Mouse (Mus musculus) lung, adult 2 months (tissue): Measurements from ENCODE around the gene Vps13d. TPM values are rescaled to one million over a fixed set of nuclear protein-coding genes. Genes with fewer than 3 reads are reported as not detected.

Experiments
- DNase-seq: peaks from one replicate; pipeline ENCODE4 v3.0.0; 2022
- H3K4me1 ChIP-seq: fragments of 200-500 bp; 2 replicates; pipeline ENCODE4 v1.6.1; 2011; ENCODE audit warnings: low read length; ENCODE audit not compliant: control insufficient read depth, insufficient read depth
- H3K4me3 ChIP-seq: fragments of 200-500 bp; replicated peaks from 2 replicates; pipeline ENCODE3; 2011; ENCODE audit warnings: low read depth, mild to moderate bottlenecking, control low read depth, low read length; ENCODE audit errors: extremely low read depth
- CTCF ChIP-seq: fragments of 200-500 bp; IDR thresholded peaks from 2 replicates; pipeline ENCODE4 v1.5.1; 2011; ENCODE audit warnings: mild to moderate bottlenecking, low read length, control low read depth; ENCODE audit not compliant: insufficient read depth
- POLR2A ChIP-seq: fragments of 200-500 bp; IDR thresholded peaks from 2 replicates; pipeline ENCODE4 v1.6.1; 2011; ENCODE audit warnings: low read depth, mild to moderate bottlenecking, control low read depth, low read length, borderline replicate concordance; ENCODE audit errors: extremely low read depth
- WGBS: fragments of 180-500 bp; shearing (Covaris S2); methylation state at CpG from one replicate; pipeline ENCODE4 v1.1.7; 2018; 5-methylcytosine and 5-hydroxymethylcytosine counted together
- polyA plus RNA-seq: library from polyadenylated mRNA; depleted of rRNA; stranded (reverse); fragments of >200 nt; gene quantifications from 2 replicates; pipeline ENCODE4 v1.2.3, GENCODE M21; 2012

The Vps13d gene
- polyA plus RNA-seq, 1 experiment: 15.7 TPM

DNA sequence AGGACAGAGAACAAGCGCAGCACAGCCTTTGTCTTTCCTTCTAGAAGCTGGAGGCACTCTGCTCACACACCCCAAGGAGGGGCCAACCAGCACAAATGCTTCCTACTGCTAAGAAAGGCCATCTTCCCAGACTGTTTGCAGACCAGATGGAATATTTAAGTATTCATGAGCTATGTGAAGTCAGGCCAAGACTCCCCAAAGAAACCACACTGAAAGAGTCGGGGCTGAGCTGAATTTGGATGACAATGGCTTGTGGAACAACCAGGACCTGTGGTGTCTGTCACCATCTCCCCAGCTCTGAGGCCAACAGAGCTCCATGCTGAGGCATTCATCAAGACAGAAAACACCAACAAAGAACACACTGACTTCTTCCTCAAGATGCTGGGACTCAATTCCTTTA lies 89.9 kb downstream of the Vps13d start:
- H3K4me1 ChIP-seq: no peaks in the 10 kb centered on the region
- no peak for DNase-seq
- 82% methylated on average over 2 of the region's 2 CpGs for WGBS
- H3K4me3 ChIP-seq: no peak overlapping the region
- TF ChIP-seq CTCF: no peak
- TF ChIP-seq POLR2A: no peak

DNA sequence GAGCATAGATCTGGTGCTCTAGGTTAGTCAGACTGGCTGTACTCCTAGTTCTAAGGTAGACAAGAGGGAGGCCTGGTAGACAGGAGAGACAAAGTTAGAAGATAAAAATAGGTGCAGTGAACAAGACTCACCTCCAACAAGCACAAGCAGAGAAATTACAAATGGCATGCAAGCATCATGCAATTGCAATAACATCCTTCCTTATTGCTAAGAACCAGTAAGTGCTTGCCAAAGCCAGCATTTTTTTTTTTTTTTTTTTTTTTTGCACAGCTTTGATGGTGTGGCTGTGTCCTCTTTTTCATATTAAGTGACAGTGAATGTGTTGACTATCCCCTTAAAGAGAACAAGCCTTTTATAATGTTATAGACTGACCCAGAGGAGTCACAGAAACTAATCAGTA lies 91.2 kb downstream of the Vps13d start:
- DNase-seq: no peak
- TF ChIP-seq POLR2A (no peak), CTCF (no peak)
- no peaks in the 10 kb centered on the region for H3K4me1 ChIP-seq

DNA sequence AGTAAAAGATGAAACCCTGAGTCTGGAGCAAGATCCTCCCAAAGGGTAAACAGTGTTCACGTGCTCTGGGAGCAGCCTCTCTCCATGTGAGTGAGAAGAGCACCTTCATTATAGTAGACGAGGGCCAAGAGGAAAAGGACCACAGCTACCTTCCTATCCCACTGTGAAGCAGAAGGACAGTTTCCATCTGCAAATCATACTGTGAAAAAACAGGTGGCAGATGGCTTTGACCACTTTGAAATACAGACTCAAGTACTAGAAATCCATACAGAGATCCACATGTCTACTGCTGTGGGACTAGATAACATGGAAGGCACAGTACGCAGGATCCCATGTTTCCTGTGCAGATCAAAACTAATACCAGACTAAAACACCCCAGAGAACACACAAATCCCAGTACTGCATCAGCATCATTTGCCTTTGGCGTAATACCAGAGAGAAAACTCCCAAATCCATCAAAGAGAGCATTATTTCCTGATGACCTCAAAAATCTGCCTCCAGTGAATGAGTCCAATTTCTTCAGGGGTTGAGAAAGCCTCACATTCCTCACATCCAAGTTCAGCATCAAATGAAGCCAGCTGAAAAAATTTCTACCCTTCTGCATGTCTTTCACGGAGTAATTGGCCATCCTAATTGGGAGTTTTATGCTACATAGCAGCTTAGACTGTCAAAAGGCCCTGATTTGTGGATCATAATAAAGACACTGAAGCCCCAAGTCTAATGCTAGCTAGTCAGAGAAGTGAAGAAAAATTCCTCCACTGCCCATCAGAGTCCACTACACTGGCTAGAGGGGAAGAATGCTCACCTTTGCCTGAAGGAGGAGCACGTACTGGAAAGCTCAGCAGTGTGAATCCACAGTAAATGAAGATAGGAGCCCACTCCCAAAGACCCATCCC lies 92.7 kb downstream of the Vps13d start:
- H3K4me3 ChIP-seq: no peak overlapping the region
- 80% methylated on average over 6 of the region's 6 CpGs for WGBS
- H3K4me1 ChIP-seq: no peaks in the 10 kb centered on the region
- DNase-seq: no peak
- TF ChIP-seq CTCF: no peak
- no peak for TF ChIP-seq POLR2A

More for the DNA sequence above, 91.2 kb downstream of the Vps13d start:
- no peak overlapping the region for H3K4me3 ChIP-seq

DNA sequence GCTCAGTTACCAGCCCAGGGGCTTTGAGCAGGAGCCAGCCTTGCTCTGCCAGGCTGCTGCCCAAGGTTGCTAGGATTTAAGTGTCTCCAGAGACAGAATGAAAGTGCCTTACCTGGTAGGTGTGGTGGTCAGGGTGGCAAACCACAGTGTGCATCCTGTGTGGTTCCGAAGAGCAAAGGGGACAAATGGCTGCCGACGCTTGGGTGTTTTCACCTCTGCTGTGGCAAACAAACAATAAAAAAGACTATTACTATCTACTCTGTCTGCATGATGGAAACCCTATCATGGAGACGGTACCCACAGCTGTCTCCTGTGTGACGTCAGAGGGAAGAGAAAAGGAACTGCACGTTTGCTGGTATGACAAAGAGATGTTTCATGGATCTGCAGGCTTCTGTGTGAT lies 95.0 kb downstream of the Vps13d start:
- WGBS: 74% methylated on average over 6 of the region's 6 CpGs
- no peaks in the 10 kb centered on the region for H3K4me1 ChIP-seq
- no peak overlapping the region for H3K4me3 ChIP-seq
- TF ChIP-seq CTCF (no peak), POLR2A (no peak)
- DNase-seq: no peak

DNA sequence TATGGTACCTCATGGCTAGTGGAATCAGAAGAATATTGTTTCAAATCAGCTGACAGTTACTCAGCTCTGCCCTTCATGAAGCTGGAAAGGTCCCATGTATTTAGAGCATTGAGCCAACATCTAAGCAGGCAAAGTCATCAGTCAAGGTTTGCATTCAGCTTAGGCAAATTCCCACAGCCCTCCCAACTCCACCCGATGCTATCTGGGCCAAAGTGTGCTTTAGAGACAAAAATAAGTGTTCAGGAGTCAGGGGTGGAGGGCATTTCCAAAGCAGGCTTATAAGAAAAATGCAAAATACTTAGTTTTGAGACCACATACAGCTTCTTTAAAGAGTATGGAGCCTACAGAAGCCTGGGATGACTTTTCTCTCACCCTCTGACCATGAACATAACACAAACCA lies 95.5 kb downstream of the Vps13d start:
- no peak for DNase-seq
- whole genome bisulfite sequencing: 54% methylated on average over 1 of the region's 1 CpGs
- Histone ChIP-seq H3K4me3 (no peak overlapping the region), H3K4me1 (no peaks in the 10 kb centered on the region)
- TF ChIP-seq POLR2A: no peak
- no peak for TF ChIP-seq CTCF

DNA sequence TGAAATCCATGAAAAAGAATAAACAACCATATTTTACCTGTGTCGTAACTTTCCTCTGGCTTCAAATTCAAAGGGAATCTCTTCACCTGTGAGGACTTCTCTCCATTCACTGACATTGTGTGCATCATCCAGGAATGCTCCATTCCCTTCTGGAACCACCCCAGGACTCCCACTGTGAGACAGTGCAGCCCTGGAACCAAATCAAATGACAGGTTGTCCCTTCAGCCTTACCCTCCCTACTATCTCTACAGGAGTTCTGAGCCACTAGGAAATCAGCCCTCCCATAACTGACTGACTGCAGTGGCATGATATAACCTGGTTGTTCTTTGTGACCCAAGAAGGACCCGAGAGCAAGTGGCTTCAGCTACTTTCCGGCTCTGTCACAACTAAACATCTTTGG lies 96.8 kb downstream of the Vps13d start:
- no peak for TF ChIP-seq CTCF
- TF ChIP-seq POLR2A: no peak

DNA sequence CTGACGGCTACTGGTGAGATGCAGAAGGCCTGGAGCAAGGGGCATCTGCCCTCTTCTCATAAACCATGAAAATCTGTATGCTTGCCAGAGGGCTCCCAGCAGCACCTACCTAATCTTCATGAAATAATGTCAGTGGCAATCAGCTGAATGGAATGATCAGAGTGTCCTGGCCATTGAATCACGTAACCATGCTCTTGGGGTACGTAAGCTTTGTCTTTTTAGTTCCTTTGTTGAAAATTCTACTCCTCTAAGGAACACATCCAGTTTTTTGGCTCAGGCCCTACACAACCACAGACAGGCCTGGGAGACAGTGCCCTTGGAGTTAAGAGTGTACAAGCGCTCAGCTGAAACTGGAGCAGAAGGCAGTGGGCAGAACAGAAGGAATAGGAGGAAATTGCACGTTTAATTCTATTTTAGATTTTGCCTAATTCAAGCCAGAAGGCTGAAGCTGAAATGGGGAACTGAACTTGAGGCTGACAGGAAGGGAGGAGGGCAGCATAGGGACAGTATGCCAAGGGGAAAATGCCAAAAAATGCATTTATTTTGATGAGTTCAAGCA lies 98.2 kb downstream of the Vps13d start:
- WGBS: 82% methylated on average over 5 of the region's 5 CpGs
- TF ChIP-seq CTCF (no peak), POLR2A (no peak)
- no peaks in the 10 kb centered on the region for H3K4me1 ChIP-seq
- DNase-seq: no peak
- H3K4me3 ChIP-seq: no peak overlapping the region

More for the DNA sequence above, 96.8 kb downstream of the Vps13d start:
- H3K4me3 ChIP-seq: no peak overlapping the region
- 91% methylated on average over 3 of the region's 3 CpGs for WGBS
- no peak for DNase-seq
- H3K4me1 ChIP-seq: no peaks in the 10 kb centered on the region

DNA sequence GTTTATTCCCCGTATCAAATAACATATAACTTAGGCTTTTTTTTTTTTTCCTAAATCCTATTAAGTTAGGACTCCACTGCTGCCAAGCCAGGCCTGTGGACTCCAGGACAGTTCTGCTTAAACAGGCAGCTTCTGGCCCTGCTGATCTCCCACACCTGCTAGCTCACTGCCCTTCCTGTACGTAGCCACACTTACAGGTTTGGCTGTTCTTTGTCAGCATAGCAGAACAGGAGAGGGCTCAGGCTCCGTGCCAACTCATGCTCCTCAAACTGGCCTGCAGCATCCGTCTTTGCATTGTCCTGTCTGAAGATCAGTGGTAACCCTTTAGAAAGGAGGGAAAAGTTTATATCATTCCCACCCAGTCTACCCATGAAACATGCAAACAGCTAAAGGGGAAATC lies 108.3 kb downstream of the Vps13d start:
- DNase-seq: no peak
- TF ChIP-seq POLR2A: no peak
- no peak for TF ChIP-seq CTCF
- H3K4me1 ChIP-seq: no peaks in the 10 kb centered on the region
- WGBS: 69% methylated on average over 4 of the region's 4 CpGs
- no peak overlapping the region for H3K4me3 ChIP-seq

DNA sequence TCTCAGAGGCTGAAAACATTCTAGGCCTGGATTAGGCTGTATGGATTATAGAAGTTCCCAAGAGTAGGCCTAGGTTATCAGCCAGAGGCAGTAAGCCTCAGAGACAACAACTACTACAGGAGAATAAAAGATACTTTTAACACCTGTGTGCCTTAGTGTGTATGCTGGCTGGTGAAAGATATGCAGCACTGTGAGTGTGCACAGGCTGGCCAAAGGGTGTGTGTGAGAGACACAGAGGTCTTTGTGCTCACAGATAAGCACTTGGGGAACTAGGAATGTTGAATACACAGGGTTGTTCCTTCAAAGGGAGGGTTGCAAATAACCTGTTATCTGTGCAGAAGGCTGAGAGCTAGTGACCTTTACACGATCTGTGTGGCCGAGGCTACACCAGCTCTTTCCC lies 115.5 kb downstream of the Vps13d start:
- Histone ChIP-seq H3K4me3 (no peak overlapping the region), H3K4me1 (no peaks in the 10 kb centered on the region; the same call in 1 of the 2 replicates)
- TF ChIP-seq CTCF (no peak), POLR2A (no peak)
- WGBS: 63% methylated on average over 2 of the region's 2 CpGs
- no peak for DNase-seq

DNA sequence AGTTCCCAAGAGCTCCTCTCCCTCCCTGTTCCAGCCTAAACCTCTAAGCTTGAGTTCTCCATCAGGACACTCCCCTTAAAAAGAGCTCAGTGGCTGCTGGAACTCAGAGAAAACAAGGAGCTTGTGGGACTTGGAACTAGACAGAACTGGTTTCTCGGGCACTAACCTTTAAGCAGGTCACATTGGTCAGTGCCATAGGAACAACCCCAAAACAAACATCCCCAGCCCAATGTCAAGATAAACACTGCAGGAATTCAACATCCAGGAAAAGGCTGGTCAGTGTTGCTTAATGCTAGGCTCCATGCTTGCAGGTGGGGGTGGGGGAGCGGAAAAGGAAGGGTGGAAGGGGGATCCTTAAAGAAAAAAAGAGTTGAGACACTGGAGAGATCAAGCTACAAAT lies 120.5 kb downstream of the Vps13d start:
- Histone ChIP-seq H3K4me1 (peaks cover 2% of the 10 kb centered on the region; the same call in 1 of the 2 replicates), H3K4me3 (no peak overlapping the region)
- TF ChIP-seq CTCF (no peak), POLR2A (no peak)
- WGBS: 40% methylated on average over 2 of the region's 2 CpGs
- no peak for DNase-seq
